Mouse (Mus musculus): ENCODE results near the gene Usp50. TPM values are rescaled to one million over a fixed set of nuclear protein-coding genes. Genes with fewer than 3 reads are reported as not detected.
A peak's percentile ranks its signal among the peaks of the same experiment; 100 is the strongest.

The Usp50 gene
- polyA plus RNA-seq, 1 experiment from 2014 or later, result 1.5 TPM

GRCm38 (mm10) chr2:126712526-126712925, 70.7 kb downstream of the Usp50 start:
- no peaks in the 10 kb centered on the region for H3K27me3 ChIP-seq (replicated peaks; ENCODE audit: control insufficient read depth, insufficient read depth, low read length)
- peaks cover 6% of the 10 kb centered on the region; the same call in 1 of the 2 replicates for H3K4me1 ChIP-seq (ENCODE audit: control insufficient read depth, insufficient read depth, low read length)
- 98% methylated on average over 5 of the region's 5 CpGs for WGBS
- H3K4me3 ChIP-seq (ENCODE audit: low read length), result no peak overlapping the region
- H3K9ac ChIP-seq (ENCODE audit: low read depth, low read length), result no peak overlapping the region
- H3K36me3 ChIP-seq (ENCODE audit: control insufficient read depth, insufficient read depth, low read length), result no peaks in the 10 kb centered on the region
- H3K9me3 ChIP-seq (ENCODE audit: control insufficient read depth, low read length), result no peaks in the 10 kb centered on the region
- H3K4me2 ChIP-seq (ENCODE audit: low read depth, low read length), result no peak overlapping the region
- ATAC-seq, result no peak
- H3K27ac ChIP-seq (ENCODE audit: low read length), result no peak overlapping the region

GRCm38 (mm10) chr2:126708361-126708760, 74.9 kb downstream of the Usp50 start:
- no peak overlapping the region for H3K4me3 ChIP-seq (ENCODE audit: low read length)
- H3K36me3 ChIP-seq (ENCODE audit: control insufficient read depth, insufficient read depth, low read length), result no peaks in the 10 kb centered on the region
- peak overlapping the region; percentile 59 for H3K4me2 ChIP-seq (ENCODE audit: low read depth, low read length)
- H3K9ac ChIP-seq (ENCODE audit: low read depth, low read length), result peak overlapping the region; percentile 93; the same call in 1 of the 2 replicates
- H3K27ac ChIP-seq (ENCODE audit: low read length), result no peak overlapping the region
- H3K4me1 ChIP-seq (ENCODE audit: control insufficient read depth, insufficient read depth, low read length), result peaks cover 6% of the 10 kb centered on the region; the same call in 1 of the 2 replicates
- ATAC-seq, result no peak
- H3K27me3 ChIP-seq (replicated peaks; ENCODE audit: control insufficient read depth, insufficient read depth, low read length), result no peaks in the 10 kb centered on the region
- 78% methylated on average over 4 of the region's 4 CpGs for WGBS
- no peaks in the 10 kb centered on the region for H3K9me3 ChIP-seq (ENCODE audit: control insufficient read depth, low read length)

- WGBS, result 2% methylated on average over 23 of the region's 23 CpGs
Observed at GRCm38 (mm10) chr2:126707438-126707779, 75.9 kb downstream of the Usp50 start.

GRCm38 (mm10) chr2:126706759-126707437, 76.4 kb downstream of the Usp50 start, which contains the start of gene Usp8:
TSS of gene Usp8 (plus strand) at chr2:126707328.
- H3K36me3 ChIP-seq (ENCODE audit: control insufficient read depth, insufficient read depth, low read length), result no peaks in the 10 kb centered on the region
- peaks cover 6% of the 10 kb centered on the region; the same call in 1 of the 2 replicates for H3K4me1 ChIP-seq (ENCODE audit: control insufficient read depth, insufficient read depth, low read length)
- peak within 1 kb of the TSS; percentile 93 for H3K9ac ChIP-seq (ENCODE audit: low read depth, low read length)
- ATAC-seq, result peak; percentile 100
- WGBS, result 3% methylated on average over 47 of the region's 47 CpGs
- peak within 1 kb of the TSS; percentile 92 for H3K4me3 ChIP-seq (ENCODE audit: low read length)
- H3K9me3 ChIP-seq (ENCODE audit: control insufficient read depth, low read length), result no peaks in the 10 kb centered on the region
- peak within 1 kb of the TSS; percentile 71 for H3K4me2 ChIP-seq (ENCODE audit: low read depth, low read length)
- H3K27me3 ChIP-seq (replicated peaks; ENCODE audit: control insufficient read depth, insufficient read depth, low read length), result no peaks in the 10 kb centered on the region
- peak within 1 kb of the TSS; percentile 82 for H3K27ac ChIP-seq (ENCODE audit: low read length)

More at GRCm38 (mm10) chr2:126707438-126707779, 75.9 kb downstream of the Usp50 start:
- Histone ChIP-seq H3K9ac (ENCODE audit: low read depth, low read length) (peak overlapping the region; percentile 93), H3K9me3 (ENCODE audit: control insufficient read depth, low read length) (no peaks in the 10 kb centered on the region), H3K27ac (ENCODE audit: low read length) (peak overlapping the region; percentile 82), H3K4me3 (ENCODE audit: low read length) (peak overlapping the region; percentile 92), H3K4me1 (ENCODE audit: control insufficient read depth, insufficient read depth, low read length) (peaks cover 6% of the 10 kb centered on the region; the same call in 1 of the 2 replicates), H3K36me3 (ENCODE audit: control insufficient read depth, insufficient read depth, low read length) (no peaks in the 10 kb centered on the region), H3K27me3 (replicated peaks; ENCODE audit: control insufficient read depth, insufficient read depth, low read length) (no peaks in the 10 kb centered on the region), H3K4me2 (ENCODE audit: low read depth, low read length) (peak overlapping the region; percentile 59)
- ATAC-seq, result peak; percentile 91

- Histone ChIP-seq H3K9ac (ENCODE audit: low read depth, low read length) (no peak overlapping the region), H3K27me3 (replicated peaks; ENCODE audit: control insufficient read depth, insufficient read depth, low read length) (no peaks in the 10 kb centered on the region), H3K4me1 (ENCODE audit: control insufficient read depth, insufficient read depth, low read length) (no peaks in the 10 kb centered on the region), H3K36me3 (ENCODE audit: control insufficient read depth, insufficient read depth, low read length) (no peaks in the 10 kb centered on the region), H3K4me3 (ENCODE audit: low read length) (no peak overlapping the region), H3K9me3 (ENCODE audit: control insufficient read depth, low read length) (no peaks in the 10 kb centered on the region), H3K4me2 (ENCODE audit: low read depth, low read length) (no peak overlapping the region), H3K27ac (ENCODE audit: low read length) (no peak overlapping the region)
- no peak for ATAC-seq
- 86% methylated on average over 6 of the region's 6 CpGs for WGBS
Observed at GRCm38 (mm10) chr2:126695285-126695684, 88.0 kb downstream of the Usp50 start.

- H3K4me1 ChIP-seq (ENCODE audit: control insufficient read depth, insufficient read depth, low read length), result no peaks in the 10 kb centered on the region
- H3K27ac ChIP-seq (ENCODE audit: low read length), result no peak overlapping the region
- 81% methylated on average over 3 of the region's 3 CpGs for WGBS
- no peak for ATAC-seq
- no peak overlapping the region for H3K4me2 ChIP-seq (ENCODE audit: low read depth, low read length)
- no peak overlapping the region for H3K9ac ChIP-seq (ENCODE audit: low read depth, low read length)
- H3K9me3 ChIP-seq (ENCODE audit: control insufficient read depth, low read length), result no peaks in the 10 kb centered on the region
- H3K4me3 ChIP-seq (ENCODE audit: low read length), result no peak overlapping the region
- H3K36me3 ChIP-seq (ENCODE audit: control insufficient read depth, insufficient read depth, low read length), result no peaks in the 10 kb centered on the region
- no peaks in the 10 kb centered on the region for H3K27me3 ChIP-seq (replicated peaks; ENCODE audit: control insufficient read depth, insufficient read depth, low read length)
Observed at GRCm38 (mm10) chr2:126691290-126691689, 92.0 kb downstream of the Usp50 start.

GRCm38 (mm10) chr2:126682937-126683336, 100.3 kb downstream of the Usp50 start:
- no peaks in the 10 kb centered on the region for H3K4me1 ChIP-seq (ENCODE audit: control insufficient read depth, insufficient read depth, low read length)
- H3K4me3 ChIP-seq (ENCODE audit: low read length), result no peak overlapping the region
- ATAC-seq, result no peak
- no peak overlapping the region for H3K9ac ChIP-seq (ENCODE audit: low read depth, low read length)
- WGBS, result 86% methylated on average over 1 of the region's 1 CpGs
- no peaks in the 10 kb centered on the region; the same call in 1 of the 2 replicates for H3K36me3 ChIP-seq (ENCODE audit: control insufficient read depth, insufficient read depth, low read length)
- no peaks in the 10 kb centered on the region for H3K27me3 ChIP-seq (replicated peaks; ENCODE audit: control insufficient read depth, insufficient read depth, low read length)
- peaks cover 3% of the 10 kb centered on the region; the same call in 1 of the 2 replicates for H3K9me3 ChIP-seq (ENCODE audit: control insufficient read depth, low read length)
- no peak overlapping the region for H3K4me2 ChIP-seq (ENCODE audit: low read depth, low read length)
- no peak overlapping the region for H3K27ac ChIP-seq (ENCODE audit: low read length)

- Histone ChIP-seq H3K27me3 (replicated peaks; ENCODE audit: control insufficient read depth, insufficient read depth, low read length) (no peaks in the 10 kb centered on the region), H3K4me3 (ENCODE audit: low read length) (no peak overlapping the region), H3K27ac (ENCODE audit: low read length) (peak overlapping the region; percentile 37; the same call in 1 of the 2 replicates), H3K9me3 (ENCODE audit: control insufficient read depth, low read length) (peaks cover 3% of the 10 kb centered on the region; the same call in 1 of the 2 replicates), H3K9ac (ENCODE audit: low read depth, low read length) (no peak overlapping the region), H3K36me3 (ENCODE audit: control insufficient read depth, insufficient read depth, low read length) (no peaks in the 10 kb centered on the region; the same call in 1 of the 2 replicates), H3K4me2 (ENCODE audit: low read depth, low read length) (no peak overlapping the region), H3K4me1 (ENCODE audit: control insufficient read depth, insufficient read depth, low read length) (no peaks in the 10 kb centered on the region)
- WGBS, result 53% methylated on average over 2 of the region's 2 CpGs
- ATAC-seq, result no peak
Observed at GRCm38 (mm10) chr2:126682333-126682732, 100.9 kb downstream of the Usp50 start.

GRCm38 (mm10) chr2:126677366-126677765, 105.9 kb downstream of the Usp50 start:
- no peak overlapping the region for H3K4me2 ChIP-seq (ENCODE audit: low read depth, low read length)
- H3K4me3 ChIP-seq (ENCODE audit: low read length), result no peak overlapping the region
- H3K27me3 ChIP-seq (replicated peaks; ENCODE audit: control insufficient read depth, insufficient read depth, low read length), result no peaks in the 10 kb centered on the region
- no peaks in the 10 kb centered on the region for H3K9me3 ChIP-seq (ENCODE audit: control insufficient read depth, low read length)
- H3K36me3 ChIP-seq (ENCODE audit: control insufficient read depth, insufficient read depth, low read length), result no peaks in the 10 kb centered on the region
- 88% methylated on average over 1 of the region's 1 CpGs for WGBS
- peaks cover 17% of the 10 kb centered on the region for H3K4me1 ChIP-seq (ENCODE audit: control insufficient read depth, insufficient read depth, low read length)
- ATAC-seq, result no peak
- H3K9ac ChIP-seq (ENCODE audit: low read depth, low read length), result no peak overlapping the region
- no peak overlapping the region for H3K27ac ChIP-seq (ENCODE audit: low read length)

All from intestine, embryonic 16.5 days (tissue).